Mouse (Mus musculus) CH12.LX (cell line): ENCODE results near the gene Rnf145. TPM values are rescaled to one million over a fixed set of nuclear protein-coding genes. Genes with fewer than 3 reads are reported as not detected.

Source experiments
- DNase-seq: peaks from one replicate; pipeline ENCODE4 v3.0.0-alpha.2; 2013; ENCODE audit errors: extremely low read depth
- H3K27ac ChIP-seq: 2 replicates; pipeline ENCODE4 v1.5.1; 2012; ENCODE audit warnings: low read depth, mild to moderate bottlenecking, control low read depth, moderate library complexity; ENCODE audit not compliant: insufficient read depth
- H3K27me3 ChIP-seq: replicated peaks from 2 replicates; pipeline ENCODE3; 2012; ENCODE audit warnings: inconsistent platforms
- H3K36me3 ChIP-seq, 2 experiments: replicated peaks in 1 of 2; 2 replicates each; pipeline versions ENCODE3 to v1.6.1; 2012; ENCODE audit warnings: inconsistent platforms in 1 of 2, low read length in 1 of 2, mild to moderate bottlenecking in 1 of 2, mixed read lengths in 1 of 2, moderate library complexity in 1 of 2; ENCODE audit not compliant: control insufficient read depth in 1 of 2, insufficient read depth in 1 of 2
- H3K4me1 ChIP-seq, 2 experiments: 2 replicates each; pipeline ENCODE4 v1.6.1; 2012; ENCODE audit warnings: inconsistent platforms in 1 of 2, moderate library complexity in 1 of 2; ENCODE audit not compliant: insufficient read depth in 2 of 2, control insufficient read depth in 1 of 2
- H3K4me2 ChIP-seq: 2 replicates; pipeline ENCODE4 v1.6.1; 2012; ENCODE audit warnings: low read depth, mild to moderate bottlenecking, control low read depth; ENCODE audit not compliant: poor library complexity, insufficient read depth, severe bottlenecking
- H3K4me3 ChIP-seq, 3 experiments: fragments of 150-350 bp in 1 of 3; sonication (generic) in 1 of 3; replicated peaks in 1 of 3; 2 replicates each; pipeline versions ENCODE3 to v1.5.1; 2011 to 2012; ENCODE audit warnings: low read depth in 2 of 3, low read length in 2 of 3, mild to moderate bottlenecking in 2 of 3, moderate library complexity in 2 of 3, control low read depth in 1 of 3, improper control_type of control experiment in 1 of 3, inconsistent platforms in 1 of 3, mixed read lengths in 1 of 3; ENCODE audit not compliant: poor library complexity in 1 of 3
- H3K79me2 ChIP-seq: replicated peaks from 2 replicates; pipeline ENCODE4 v1.6.1; 2012; ENCODE audit warnings: mild to moderate bottlenecking, moderate library complexity; ENCODE audit not compliant: control insufficient read depth, poor library complexity, insufficient read depth, severe bottlenecking; ENCODE audit errors: extremely low read depth
- H3K9ac ChIP-seq: 2 replicates; pipeline ENCODE4 v1.6.1; 2012; ENCODE audit warnings: low read depth, mild to moderate bottlenecking, control low read depth, moderate library complexity; ENCODE audit not compliant: insufficient read depth
- H3K9me3 ChIP-seq: replicated peaks from 2 replicates; pipeline ENCODE3; 2012; ENCODE audit warnings: low read length, inconsistent platforms, mixed read lengths
- CHD2 ChIP-seq: IDR thresholded peaks from 2 replicates; pipeline ENCODE4 v1.6.1; 2011; ENCODE audit warnings: low read length, improper control_type of control experiment
- ELF1 ChIP-seq: IDR thresholded peaks from 2 replicates; pipeline ENCODE4 v1.6.1; 2014; ENCODE audit warnings: low read depth, mild to moderate bottlenecking, inconsistent platforms, low read length, improper control_type of control experiment
- EP300 ChIP-seq: IDR thresholded peaks from 2 replicates; pipeline ENCODE4 v1.6.1; 2011; ENCODE audit warnings: low read length, improper control_type of control experiment
- GABPA ChIP-seq: IDR thresholded peaks from 2 replicates; pipeline ENCODE4 v1.6.1; 2012; ENCODE audit warnings: low read depth, low read length, improper control_type of control experiment, inconsistent platforms; ENCODE audit not compliant: insufficient replicate concordance
- JUN ChIP-seq: IDR thresholded peaks from 2 replicates; pipeline ENCODE4 v1.6.1; 2011; ENCODE audit warnings: low read depth, mild to moderate bottlenecking, low read length, improper control_type of control experiment, moderate library complexity; ENCODE audit not compliant: insufficient read depth
- KAT2A ChIP-seq: IDR thresholded peaks from 2 replicates; pipeline ENCODE4 v1.6.1; 2012; ENCODE audit warnings: low read length, improper control_type of control experiment, inconsistent platforms; ENCODE audit not compliant: insufficient replicate concordance
- MAFK ChIP-seq: IDR thresholded peaks from 2 replicates; pipeline ENCODE4 v1.6.1; 2011; ENCODE audit warnings: low read length, improper control_type of control experiment; ENCODE audit not compliant: insufficient replicate concordance
- MXI1 ChIP-seq: IDR thresholded peaks from 2 replicates; pipeline ENCODE4 v1.6.1; 2011; ENCODE audit warnings: mild to moderate bottlenecking, low read depth, low read length, improper control_type of control experiment
- PAX5 ChIP-seq: IDR thresholded peaks from 2 replicates; pipeline ENCODE4 v1.6.1; 2012; ENCODE audit warnings: low read length, inconsistent platforms, mixed read lengths
- POLR2AphosphoS2 ChIP-seq: IDR thresholded peaks from 2 replicates; pipeline ENCODE4 v1.6.1; 2011; ENCODE audit warnings: low read depth, low read length, improper control_type of control experiment
- RCOR1 ChIP-seq: conservative IDR thresholded peaks from 2 replicates; pipeline ENCODE4 v1.6.1; 2012; ENCODE audit warnings: low read depth, mild to moderate bottlenecking, inconsistent platforms, low read length, improper control_type of control experiment
- SIN3A ChIP-seq: IDR thresholded peaks from 2 replicates; pipeline ENCODE4 v1.6.1; 2012; ENCODE audit warnings: low read length, improper control_type of control experiment, inconsistent platforms
- TBP ChIP-seq: conservative IDR thresholded peaks from 2 replicates; pipeline ENCODE4 v1.6.1; 2011; ENCODE audit warnings: low read depth, low read length, improper control_type of control experiment
- UBTF ChIP-seq: IDR thresholded peaks from 2 replicates; pipeline ENCODE4 v1.6.1; 2012; ENCODE audit warnings: low read depth, mild to moderate bottlenecking, inconsistent platforms, low read length, improper control_type of control experiment, moderate library complexity
- USF2 ChIP-seq: conservative IDR thresholded peaks from 2 replicates; pipeline ENCODE4 v1.6.1; 2011; ENCODE audit warnings: low read depth, low read length, improper control_type of control experiment
- dilution Hi-C: fragments of 300-500 bp; cut with MboI; formaldehyde crosslinking; loops from 2 replicates; pipeline ENCODE4 v1.14.3; 2020; ENCODE audit warnings: low sequenced_read_pairs; ENCODE audit not compliant: extremely low pct_unique_long_range_greater_than_20kb, extremely low pct_ligation_motif_present
- in situ Hi-C: fragments of 300-500 bp; cut with MboI; formaldehyde crosslinking; loops from 3 replicates; pipeline ENCODE4 v1.14.3; 2019; ENCODE audit warnings: low sequenced_read_pairs, low pct_ligation_motif_present, low pct_unique_long_range_greater_than_20kb, mixed read lengths
- polyA plus RNA-seq: library from polyadenylated mRNA; unstranded; fragments of >175 nt; gene quantifications from 2 replicates; pipeline ENCODE4 v1.2.1, GENCODE M21; 2012; ENCODE audit warnings: low read depth; ENCODE audit not compliant: insufficient read length
- total RNA-seq, 2 experiments: library from RNA; depleted of rRNA; stranded (reverse); fragments of 300-350 nt in 1 of 2; fragments of >200 nt in 1 of 2; gene quantifications; 2 replicates each; pipeline ENCODE4 v1.2.3; 2012 to 2014

The Rnf145 gene
- total and polyA plus RNA-seq, 3 experiments: 44.3 to 60.5 (median 44.5) TPM

DNA sequence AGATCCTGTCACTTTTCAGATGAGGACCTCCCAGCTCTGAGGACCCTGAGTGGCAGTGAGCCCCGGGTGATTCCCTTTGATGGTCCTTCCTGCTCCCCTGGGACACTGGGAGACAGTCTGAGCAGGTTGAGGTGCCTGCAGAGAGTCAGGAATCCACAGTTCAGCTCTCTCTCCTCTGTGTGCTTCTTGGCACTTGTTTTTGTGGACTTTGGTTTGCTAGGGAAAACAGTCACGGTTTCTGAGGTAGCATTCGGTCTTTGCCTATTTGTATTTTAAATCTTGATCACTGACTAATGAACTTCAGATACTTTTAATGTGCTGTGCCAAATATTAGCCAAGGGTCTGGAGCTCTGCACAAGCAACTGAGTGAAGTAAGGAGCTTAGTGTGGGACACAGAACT, 54.6 kb downstream of the Rnf145 start:
- in situ Hi-C loops: loop anchor here (25.0 kb wide), 1 partner anchor 811 kb away; no protein-coding TSS in a partner anchor
- H3K4me3 ChIP-seq: no peak overlapping the region
- H3K36me3 ChIP-seq: peaks cover 0 to 9% of the 10 kb centered on the region in 2 experiments
- peaks cover 4% of the 10 kb centered on the region for H3K9me3 ChIP-seq
- peaks cover 11 to 38% of the 10 kb centered on the region in 2 experiments for H3K4me1 ChIP-seq
- DNase-seq: no peak
- no peaks in the 10 kb centered on the region for H3K27me3 ChIP-seq
- no peak overlapping the region for H3K9ac ChIP-seq
- no peak overlapping the region for H3K27ac ChIP-seq
- TF ChIP-seq SIN3A (no peak), MAFK (no peak), EP300 (no peak), PAX5 (no peak), MXI1 (no peak), RCOR1 (no peak), USF2 (no peak), CHD2 (no peak), GABPA (no peak), ELF1 (no peak), KAT2A (no peak), JUN (no peak), UBTF (no peak), TBP (no peak)
- TF ChIP-seq, all 38 proteins: peak for 0
- dilution Hi-C loops: no loop called here
- Histone ChIP-seq H3K79me2 (no peaks in the 10 kb centered on the region), H3K4me2 (no peak overlapping the region)

DNA sequence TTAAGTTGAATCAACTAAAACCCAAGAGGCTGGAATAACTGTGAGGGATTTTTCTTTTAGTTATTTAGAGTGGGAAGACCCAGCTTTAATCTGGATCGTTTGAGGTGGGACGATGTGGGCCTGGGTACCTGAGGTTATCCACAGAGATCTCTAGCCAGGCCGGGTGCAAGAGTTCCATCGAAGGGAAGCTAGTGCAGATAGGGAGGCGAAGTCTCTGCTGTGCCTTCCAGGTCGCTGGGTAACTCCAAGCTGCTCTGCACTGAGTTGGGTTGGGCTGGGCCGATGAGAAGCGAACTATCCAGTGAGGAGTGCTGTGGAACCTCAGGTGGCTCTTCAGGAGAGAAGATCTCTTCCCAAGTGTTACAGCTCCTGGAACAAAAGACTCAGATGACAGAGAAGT, 55.6 kb downstream of the Rnf145 start:
- H3K4me2 ChIP-seq: no peak overlapping the region
- no peaks in the 10 kb centered on the region for H3K27me3 ChIP-seq
- H3K4me3 ChIP-seq: no peak overlapping the region
- H3K9ac ChIP-seq: no peak overlapping the region
- no peak overlapping the region for H3K27ac ChIP-seq
- peaks cover 3% of the 10 kb centered on the region for H3K9me3 ChIP-seq
- no peak for DNase-seq
- H3K79me2 ChIP-seq: no peaks in the 10 kb centered on the region
- peaks cover 13 to 45% of the 10 kb centered on the region in 2 experiments for H3K4me1 ChIP-seq
- no peak for TF ChIP-seq POLR2AphosphoS2
- peak; percentile 11; the same call in 1 of the 2 replicates for TF ChIP-seq SIN3A
- peaks cover 0 to 7% of the 10 kb centered on the region in 2 experiments for H3K36me3 ChIP-seq
- dilution Hi-C loops: no loop called here
- in situ Hi-C loops: loop anchor here (25.0 kb wide), 1 partner anchor 812 kb away; no protein-coding TSS in a partner anchor
